Mouse (Mus musculus): ENCODE measurements at regions not wholly inside any gene's neighbourhood (a gene's known extent, or its start where the extent isn't known, plus 50 kb on each side); places are given as distances from the start of the nearest gene placed in this dataset.

DNA sequence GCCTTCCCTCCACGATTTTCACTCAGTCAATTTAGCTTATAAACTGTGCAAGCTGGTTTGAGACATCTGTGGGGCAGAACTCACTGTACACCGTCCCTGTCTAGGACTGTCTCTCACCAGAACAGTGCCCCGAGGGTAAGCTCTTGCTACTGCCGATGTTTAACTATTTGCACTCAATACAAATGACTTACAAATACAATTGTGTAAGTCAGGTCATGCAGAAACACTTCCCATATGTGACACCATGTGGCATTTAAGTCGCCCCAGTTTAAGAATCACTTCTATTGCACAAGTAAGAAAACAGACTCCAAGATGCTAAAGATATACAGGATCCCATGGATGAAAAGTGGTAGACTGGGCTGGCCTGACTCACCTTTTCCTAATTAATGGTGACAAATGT lies 195.6 kb downstream of the Cog6 start:
- TF ChIP-seq CTCF (conservative IDR thresholded peaks at IDR 0.05; ENCODE audit: low read length): no peak
- TF ChIP-seq POU5F1 (IDR thresholded peaks at IDR 0.05; ENCODE audit: borderline replicate concordance, low read length): no peak
- TF ChIP-seq NANOG (IDR thresholded peaks at IDR 0.05; ENCODE audit: borderline replicate concordance, low read length): no peak
